Mouse (Mus musculus): ENCODE measurements around the gene Slco1b2. TPM values are rescaled to one million over a fixed set of nuclear protein-coding genes. Genes with fewer than 3 reads are reported as not detected.
"Not testable (repeated sequence)": the region's sequence is repeated elsewhere in the genome, so short reads cannot be mapped to it uniquely, and the experiment has no call there.

Slco1b2 gene
- not detected in 2 replicates for polyA plus RNA-seq (2016; fragmentation: Nextera tagmentation; extraction: Ambion mirVana)

- no peaks in the 10 kb centered on the region for H3K4me1 ChIP-seq
- H3K9me3 ChIP-seq, result no peaks in the 10 kb centered on the region
- no peak for DNase-seq (ENCODE audit: low spot score)
- no peaks in the 10 kb centered on the region for H3K36me3 ChIP-seq
- H3K4me3 ChIP-seq, result no peak within 1 kb of the TSS
- no peaks in the 10 kb centered on the region for H3K27me3 ChIP-seq (ENCODE audit: insufficient read depth, poor library complexity, severe bottlenecking)
- no peak within 1 kb of the TSS for H3K27ac ChIP-seq
- 80% methylated on average over 3 of the region's 3 CpGs for whole genome bisulfite sequencing
These were observed at the start of gene Slco1b2 for GRCm38 (mm10) chr6:141629291-141629690. TSS of gene Slco1b2 (plus strand) at chr6:141629518.

GRCm38 (mm10) chr6:141584791-141585403 is 44.4 kb upstream of the Slco1b2 start:
- Histone ChIP-seq H3K4me3 (no peak overlapping the region), H3K9me3 (no peaks in the 10 kb centered on the region), H3K27ac (no peak overlapping the region), H3K36me3 (no peaks in the 10 kb centered on the region), H3K4me1 (no peaks in the 10 kb centered on the region), H3K27me3 (ENCODE audit: insufficient read depth, poor library complexity, severe bottlenecking) (no peaks in the 10 kb centered on the region)
- WGBS, result 78% methylated on average over 1 of the region's 1 CpGs
- DNase-seq (ENCODE audit: low spot score), result no peak

GRCm38 (mm10) chr6:141590002-141590401 is 39.3 kb upstream of the Slco1b2 start:
- Histone ChIP-seq H3K36me3 (no peaks in the 10 kb centered on the region), H3K9me3 (no peaks in the 10 kb centered on the region), H3K27me3 (ENCODE audit: insufficient read depth, poor library complexity, severe bottlenecking) (no peaks in the 10 kb centered on the region), H3K4me3 (no peak overlapping the region), H3K27ac (no peak overlapping the region), H3K4me1 (no peaks in the 10 kb centered on the region)
- DNase-seq (ENCODE audit: low spot score), result no peak
- WGBS, result 39% methylated on average over 1 of the region's 1 CpGs

- not testable (repeated sequence) for H3K36me3 ChIP-seq; H3K9me3 ChIP-seq; DNase-seq (ENCODE audit: low spot score); H3K27ac ChIP-seq; H3K27me3 ChIP-seq (ENCODE audit: insufficient read depth, poor library complexity, severe bottlenecking); H3K4me3 ChIP-seq; H3K4me1 ChIP-seq
- 58% methylated on average over 4 of the region's 4 CpGs for WGBS
These were observed 38.6 kb upstream of the Slco1b2 start for GRCm38 (mm10) chr6:141590598-141591200.

GRCm38 (mm10) chr6:141596081-141596480 is 33.2 kb upstream of the Slco1b2 start:
- no peak overlapping the region for H3K27ac ChIP-seq
- no peaks in the 10 kb centered on the region for H3K4me1 ChIP-seq
- no peaks in the 10 kb centered on the region for H3K36me3 ChIP-seq
- H3K27me3 ChIP-seq (ENCODE audit: insufficient read depth, poor library complexity, severe bottlenecking), result no peaks in the 10 kb centered on the region
- peaks cover 3% of the 10 kb centered on the region for H3K9me3 ChIP-seq
- no peak for DNase-seq (ENCODE audit: low spot score)
- 67% methylated on average over 2 of the region's 2 CpGs for WGBS
- no peak overlapping the region for H3K4me3 ChIP-seq

GRCm38 (mm10) chr6:141597037-141597436 is 32.3 kb upstream of the Slco1b2 start:
- 95% methylated on average over 2 of the region's 2 CpGs for WGBS

GRCm38 (mm10) chr6:141600940-141601339 is 28.4 kb upstream of the Slco1b2 start:
- WGBS, result 63% methylated on average over 9 of the region's 9 CpGs

More at GRCm38 (mm10) chr6:141597037-141597436, 32.3 kb upstream of the Slco1b2 start:
- Histone ChIP-seq H3K9me3 (peaks cover 3% of the 10 kb centered on the region), H3K36me3 (no peaks in the 10 kb centered on the region), H3K4me3 (no peak overlapping the region), H3K27ac (no peak overlapping the region), H3K4me1 (no peaks in the 10 kb centered on the region), H3K27me3 (ENCODE audit: insufficient read depth, poor library complexity, severe bottlenecking) (no peaks in the 10 kb centered on the region)
- no peak for DNase-seq (ENCODE audit: low spot score)

GRCm38 (mm10) chr6:141610702-141611260 is 18.5 kb upstream of the Slco1b2 start:
- no peaks in the 10 kb centered on the region for H3K36me3 ChIP-seq
- DNase-seq (ENCODE audit: low spot score), result no peak
- H3K4me1 ChIP-seq, result no peaks in the 10 kb centered on the region
- H3K4me3 ChIP-seq, result no peak overlapping the region
- H3K27ac ChIP-seq, result no peak overlapping the region
- no peaks in the 10 kb centered on the region for H3K9me3 ChIP-seq
- H3K27me3 ChIP-seq (ENCODE audit: insufficient read depth, poor library complexity, severe bottlenecking), result no peaks in the 10 kb centered on the region
- 61% methylated on average over 2 of the region's 2 CpGs for WGBS

More at GRCm38 (mm10) chr6:141600940-141601339, 28.4 kb upstream of the Slco1b2 start:
- Histone ChIP-seq H3K36me3 (no peaks in the 10 kb centered on the region), H3K9me3 (peaks cover 3% of the 10 kb centered on the region), H3K27ac (no peak overlapping the region), H3K4me3 (no peak overlapping the region), H3K4me1 (no peaks in the 10 kb centered on the region), H3K27me3 (ENCODE audit: insufficient read depth, poor library complexity, severe bottlenecking) (no peaks in the 10 kb centered on the region)
- DNase-seq (ENCODE audit: low spot score), result no peak

- no peaks in the 10 kb centered on the region for H3K27me3 ChIP-seq (ENCODE audit: insufficient read depth, poor library complexity, severe bottlenecking)
- no peak overlapping the region for H3K27ac ChIP-seq
- no peak for DNase-seq (ENCODE audit: low spot score)
- no peaks in the 10 kb centered on the region for H3K36me3 ChIP-seq
- no peaks in the 10 kb centered on the region for H3K9me3 ChIP-seq
- H3K4me3 ChIP-seq, result no peak overlapping the region
- H3K4me1 ChIP-seq, result no peaks in the 10 kb centered on the region
These were observed 15.3 kb upstream of the Slco1b2 start for GRCm38 (mm10) chr6:141614017-141614416.

- Histone ChIP-seq H3K27ac (no peak overlapping the region), H3K9me3 (no peaks in the 10 kb centered on the region), H3K4me3 (no peak overlapping the region), H3K27me3 (ENCODE audit: insufficient read depth, poor library complexity, severe bottlenecking) (no peaks in the 10 kb centered on the region), H3K36me3 (no peaks in the 10 kb centered on the region), H3K4me1 (no peaks in the 10 kb centered on the region)
- no peak for DNase-seq (ENCODE audit: low spot score)
- WGBS, result 78% methylated on average over 3 of the region's 3 CpGs
These were observed 14.0 kb upstream of the Slco1b2 start for GRCm38 (mm10) chr6:141615348-141615747.

GRCm38 (mm10) chr6:141632935-141633334 is 3.6 kb downstream of the Slco1b2 start:
- Histone ChIP-seq H3K4me3 (no peak overlapping the region), H3K4me1 (no peaks in the 10 kb centered on the region), H3K9me3 (no peaks in the 10 kb centered on the region), H3K36me3 (no peaks in the 10 kb centered on the region), H3K27me3 (ENCODE audit: insufficient read depth, poor library complexity, severe bottlenecking) (no peaks in the 10 kb centered on the region), H3K27ac (no peak overlapping the region)
- WGBS, result 90% methylated on average over 6 of the region's 6 CpGs
- no peak for DNase-seq (ENCODE audit: low spot score)

- H3K36me3 ChIP-seq, result no peaks in the 10 kb centered on the region
- 60% methylated on average over 2 of the region's 2 CpGs for WGBS
- H3K4me1 ChIP-seq, result no peaks in the 10 kb centered on the region
- H3K4me3 ChIP-seq, result no peak overlapping the region
- no peaks in the 10 kb centered on the region for H3K9me3 ChIP-seq
- DNase-seq (ENCODE audit: low spot score), result no peak
- H3K27ac ChIP-seq, result no peak overlapping the region
- no peaks in the 10 kb centered on the region for H3K27me3 ChIP-seq (ENCODE audit: insufficient read depth, poor library complexity, severe bottlenecking)
These were observed 5.9 kb downstream of the Slco1b2 start for GRCm38 (mm10) chr6:141635250-141635649.

- Histone ChIP-seq H3K27me3 (ENCODE audit: insufficient read depth, poor library complexity, severe bottlenecking) (no peaks in the 10 kb centered on the region), H3K27ac (no peak overlapping the region), H3K4me1 (no peaks in the 10 kb centered on the region), H3K9me3 (no peaks in the 10 kb centered on the region), H3K4me3 (no peak overlapping the region), H3K36me3 (no peaks in the 10 kb centered on the region)
- no peak for DNase-seq (ENCODE audit: low spot score)
- 71% methylated on average over 1 of the region's 1 CpGs for WGBS
These were observed 11.3 kb downstream of the Slco1b2 start for GRCm38 (mm10) chr6:141640639-141641038.

All from heart, embryonic 10.5 days (tissue).